Mouse (Mus musculus): ENCODE measurements at regions not wholly inside any gene's neighbourhood (a gene's known extent, or its start where the extent isn't known, plus 50 kb on each side); places are given as distances from the start of the nearest gene placed in this dataset.

DNA sequence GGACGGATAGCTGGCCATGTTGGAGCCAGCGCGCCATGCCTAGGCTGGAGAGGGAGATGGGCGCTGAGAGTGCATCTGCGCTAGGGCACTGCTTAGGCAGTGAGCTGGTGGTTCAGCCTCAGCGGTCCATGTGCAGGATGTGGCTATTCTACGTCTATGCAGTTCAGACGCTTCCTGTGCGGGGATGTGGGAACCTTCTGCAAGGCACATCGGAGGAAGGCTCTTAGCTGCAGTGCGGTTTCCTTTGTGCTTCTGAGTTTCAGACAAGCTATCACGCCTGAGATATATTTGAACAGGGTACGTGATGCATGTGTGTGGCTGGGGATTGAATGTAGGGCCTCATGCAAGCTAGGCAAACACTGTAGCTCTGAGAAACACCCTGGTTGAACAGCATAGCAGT lies 54.4 kb upstream of the Lrpprc start:
- DNase-seq (ENCODE audit: low spot score in 2 of 2) = no peak

DNA sequence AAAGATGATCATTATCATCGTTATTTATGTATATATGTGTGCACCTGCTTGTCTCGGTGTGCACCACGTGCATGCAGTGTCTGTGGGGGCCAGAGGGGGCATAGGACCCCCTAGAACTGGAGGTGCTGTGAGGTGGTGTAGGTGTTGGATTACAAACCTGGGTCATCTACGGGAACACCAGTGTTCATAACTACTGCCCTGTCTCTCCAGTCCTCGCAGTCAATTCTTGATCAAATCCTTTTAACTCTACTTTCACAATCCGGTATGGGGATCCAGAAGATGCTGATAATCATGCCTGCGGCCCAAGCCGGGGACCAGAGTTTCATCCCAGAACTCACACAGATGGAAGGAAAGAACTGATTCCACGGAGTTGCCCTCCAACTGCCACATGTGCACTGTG lies 55.6 kb upstream of the Lrpprc start:
- peak in 1 of 2 experiments; percentile 54 for DNase-seq (ENCODE audit: low spot score in 2 of 2)

DNA sequence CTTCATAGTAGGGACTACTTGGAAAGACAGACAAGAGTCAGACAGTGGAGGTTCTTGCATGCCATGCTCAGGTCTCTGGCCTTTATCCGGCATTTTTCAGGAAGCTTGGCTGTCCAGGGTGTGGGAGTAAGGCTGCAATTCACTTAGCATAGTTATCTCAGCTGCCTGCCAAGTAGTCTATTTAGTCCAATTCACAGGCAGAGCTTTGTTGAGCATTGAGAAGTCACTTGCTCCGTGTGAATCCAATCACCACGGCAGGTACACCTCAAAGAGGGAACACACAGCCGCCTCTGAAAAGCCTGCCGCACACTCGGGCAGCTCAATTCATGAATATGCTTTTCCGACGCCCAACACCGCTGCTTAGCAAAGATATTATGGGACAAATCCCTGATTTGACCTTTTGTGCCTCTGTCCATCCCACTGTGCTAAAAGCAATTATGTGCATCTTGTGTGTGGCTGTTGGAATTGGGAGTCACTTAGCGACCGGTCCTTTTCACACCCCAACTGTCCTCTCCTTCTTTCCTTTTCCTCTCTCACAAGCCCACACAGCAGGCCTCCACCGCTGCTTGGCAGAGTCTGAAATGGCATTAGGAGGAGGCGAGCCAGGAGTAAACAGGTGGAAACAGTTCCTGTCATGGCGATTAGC lies 57.9 kb upstream of the Lrpprc start:
- peak in 1 of 2 experiments; percentile 50 for DNase-seq (ENCODE audit: low spot score in 2 of 2)

DNA sequence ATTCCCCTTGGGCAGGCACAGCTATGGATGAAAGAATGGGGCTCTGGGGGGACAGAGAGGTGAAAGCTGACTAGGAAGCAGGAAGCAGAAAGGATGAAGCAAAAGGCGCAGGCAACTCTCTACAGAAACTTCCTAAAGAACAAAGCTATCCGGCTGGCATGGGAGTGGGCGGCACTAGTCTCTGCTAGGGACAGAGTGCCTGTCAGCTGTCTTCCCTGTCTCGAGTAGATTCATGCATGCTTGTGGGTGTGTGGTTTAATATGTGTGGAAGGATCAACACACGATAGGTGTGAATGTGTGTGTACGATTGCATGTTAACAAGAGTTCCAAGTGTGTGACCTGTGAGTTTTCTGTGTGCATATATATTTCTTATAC lies 58.4 kb upstream of the Lrpprc start:
- DNase-seq (ENCODE audit: low spot score in 2 of 2) = peak in 1 of 2 experiments; percentile 2

DNA sequence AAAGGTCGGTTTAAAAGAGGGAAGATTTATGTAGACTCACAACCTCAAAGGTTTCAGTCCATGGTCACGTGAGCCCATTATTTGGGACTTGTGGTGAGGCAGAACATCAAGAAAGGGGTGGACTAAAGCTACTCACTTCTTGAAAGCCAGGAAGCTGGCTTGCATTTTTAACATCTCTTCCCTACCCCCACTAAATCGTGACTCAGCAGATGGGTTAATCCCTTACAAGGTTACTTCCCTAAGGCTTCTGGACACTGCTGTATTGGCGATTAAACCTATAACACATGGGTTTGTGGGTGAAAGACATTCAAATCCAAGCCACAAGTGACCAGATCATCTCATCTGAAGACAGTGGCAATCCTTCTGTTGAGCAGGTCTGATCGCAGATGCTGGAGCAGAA lies 59.9 kb upstream of the Lrpprc start:
- DNase-seq (ENCODE audit: low spot score in 2 of 2) = no peak

DNA sequence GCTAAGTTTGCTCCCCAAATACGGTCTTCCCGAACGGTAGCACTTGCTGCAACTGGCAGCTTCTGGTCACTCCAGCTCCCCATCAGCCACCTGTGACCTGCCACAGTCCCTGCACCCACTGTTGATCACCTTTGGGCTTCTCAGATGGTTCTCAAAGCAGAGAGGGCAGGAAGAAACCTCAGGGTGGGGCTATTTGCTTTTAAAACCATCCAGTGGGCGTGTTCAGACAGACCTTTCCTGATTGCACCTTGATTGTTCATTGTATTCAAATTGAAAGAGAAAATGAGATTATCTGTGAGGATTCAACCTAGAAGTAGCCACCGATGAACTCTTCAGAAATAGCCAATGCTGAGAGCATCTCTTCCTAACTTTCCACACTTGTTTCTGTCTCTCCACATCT lies 60.3 kb upstream of the Lrpprc start:
- no peak for DNase-seq (ENCODE audit: low spot score in 2 of 2)

DNA sequence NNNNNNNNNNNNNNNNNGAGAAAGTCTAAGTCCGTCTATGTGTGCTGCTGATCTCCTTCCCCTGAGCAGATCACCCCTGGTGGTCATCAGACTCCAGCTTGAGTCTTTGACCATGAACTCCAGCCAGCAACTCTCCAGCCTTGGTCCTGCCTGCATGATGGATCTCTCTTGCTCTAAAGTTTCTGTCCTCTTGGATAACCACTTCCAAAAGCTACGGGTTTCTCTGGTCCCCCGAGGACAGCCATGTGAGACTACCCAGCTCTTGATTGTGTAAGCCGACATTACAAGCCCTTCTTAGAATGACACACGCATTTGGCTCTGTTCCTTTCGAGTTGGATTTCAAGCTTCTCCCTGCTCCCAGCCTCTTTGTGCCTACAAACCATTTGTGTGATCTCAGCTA lies 66.4 kb upstream of the Lrpprc start:
- peak in 1 of 2 experiments; percentile 26 for DNase-seq (ENCODE audit: low spot score in 2 of 2)

DNA sequence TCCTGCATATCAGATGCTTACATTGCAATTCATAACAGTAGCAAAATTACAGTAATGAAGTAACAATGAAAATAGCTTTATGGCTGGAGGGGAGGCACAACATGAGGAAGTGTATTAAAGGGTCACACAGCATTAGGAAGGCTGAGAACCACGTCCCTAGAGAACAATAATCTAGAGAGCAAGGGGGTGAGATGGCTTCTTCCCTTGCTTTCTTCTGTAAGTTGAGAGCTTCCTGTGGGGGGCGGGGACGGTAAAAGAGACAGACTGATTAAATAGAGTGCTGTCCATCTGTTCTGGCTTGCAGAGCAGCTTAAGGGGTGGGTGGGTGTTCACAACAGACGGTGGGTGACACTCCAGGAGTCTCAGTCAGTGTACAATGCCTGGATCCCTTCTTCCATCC lies 68.2 kb upstream of the Lrpprc start:
- DNase-seq (ENCODE audit: low spot score in 2 of 2) = peak in 1 of 2 experiments; percentile 34

DNA sequence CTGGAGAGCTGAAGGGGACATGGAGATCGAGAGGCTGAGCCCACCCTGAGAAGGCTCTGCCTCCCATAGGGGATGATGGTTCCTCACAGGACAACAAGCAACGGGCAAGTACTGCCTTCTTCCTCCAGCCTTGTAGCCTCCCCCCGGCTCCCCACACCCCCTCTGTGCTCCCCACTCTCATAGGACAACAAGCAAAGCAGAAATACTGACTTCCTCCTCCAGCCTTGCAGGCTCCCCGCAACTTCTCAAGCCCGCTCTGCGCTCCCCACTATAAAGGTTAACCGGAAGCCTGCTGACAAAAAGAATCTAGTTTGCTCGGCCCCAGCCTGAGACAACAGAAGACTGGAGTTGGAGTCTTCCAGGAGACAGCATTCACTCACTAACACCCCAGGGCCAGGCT lies 69.3 kb upstream of the Lrpprc start:
- DNase-seq (ENCODE audit: low spot score in 2 of 2) = peak in 1 of 2 experiments; percentile 49

DNA sequence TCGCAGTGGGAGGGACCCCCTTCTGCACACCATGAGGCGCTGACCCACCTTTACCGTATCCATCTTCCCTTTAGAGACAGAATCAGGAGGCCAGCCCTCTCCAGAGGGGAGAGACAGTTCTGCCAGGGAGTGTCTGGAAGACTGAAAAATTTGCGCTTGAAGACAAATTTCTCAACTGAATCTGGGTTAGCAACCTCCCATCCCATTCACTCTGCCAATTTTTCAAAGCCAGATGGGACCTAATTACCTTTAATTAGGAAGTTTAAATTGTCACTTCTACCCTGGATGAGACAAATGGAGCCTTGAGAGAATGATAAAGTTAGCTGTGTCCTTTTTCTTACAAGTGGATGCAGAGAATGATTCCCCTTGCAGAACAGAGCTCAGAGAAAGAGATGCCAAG lies 70.2 kb upstream of the Lrpprc start:
- DNase-seq (ENCODE audit: low spot score in 2 of 2) = no peak

DNA sequence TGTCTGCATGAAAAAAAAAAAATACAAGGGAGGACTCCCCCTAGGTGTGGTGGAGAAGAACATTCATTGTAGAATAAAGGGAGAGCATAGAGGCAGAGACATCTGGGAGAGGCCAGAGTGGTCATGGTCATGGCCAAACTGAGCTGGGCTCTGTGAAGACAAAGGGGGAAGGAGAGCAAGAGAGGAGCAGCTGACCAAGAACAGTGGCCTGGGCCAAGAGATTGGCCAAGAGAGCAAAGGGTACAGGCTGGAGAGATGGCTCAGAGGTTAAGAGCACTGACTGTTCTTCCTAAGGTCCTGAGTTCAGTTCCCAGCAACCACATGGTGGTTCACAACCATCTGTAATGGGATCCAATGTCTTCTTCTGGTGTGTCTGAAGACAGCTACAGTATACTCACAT lies 73.6 kb upstream of the Lrpprc start:
- DNase-seq (ENCODE audit: low spot score in 2 of 2) = peak in 1 of 2 experiments; percentile 32

DNA sequence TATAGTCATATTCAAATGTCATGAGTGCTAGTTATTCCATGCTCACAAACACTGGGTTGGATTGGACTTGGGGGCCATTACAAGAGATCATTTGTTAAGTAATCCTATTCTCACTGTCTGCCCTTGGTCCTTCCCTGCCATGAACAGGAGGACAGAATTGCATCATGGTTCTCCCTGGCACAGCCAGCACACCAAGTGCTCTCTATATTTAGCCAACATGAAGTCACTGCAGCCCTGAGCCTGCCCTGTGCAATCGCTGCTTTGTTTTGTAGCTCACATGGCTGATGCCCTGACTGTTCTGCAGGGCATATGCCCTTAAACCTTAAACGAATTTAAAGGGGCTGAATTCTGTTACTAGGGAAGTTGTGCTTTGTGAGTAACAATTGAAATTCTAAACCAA lies 74.6 kb upstream of the Lrpprc start:
- peak in 1 of 2 experiments; percentile 34 for DNase-seq (ENCODE audit: low spot score in 2 of 2)

DNA sequence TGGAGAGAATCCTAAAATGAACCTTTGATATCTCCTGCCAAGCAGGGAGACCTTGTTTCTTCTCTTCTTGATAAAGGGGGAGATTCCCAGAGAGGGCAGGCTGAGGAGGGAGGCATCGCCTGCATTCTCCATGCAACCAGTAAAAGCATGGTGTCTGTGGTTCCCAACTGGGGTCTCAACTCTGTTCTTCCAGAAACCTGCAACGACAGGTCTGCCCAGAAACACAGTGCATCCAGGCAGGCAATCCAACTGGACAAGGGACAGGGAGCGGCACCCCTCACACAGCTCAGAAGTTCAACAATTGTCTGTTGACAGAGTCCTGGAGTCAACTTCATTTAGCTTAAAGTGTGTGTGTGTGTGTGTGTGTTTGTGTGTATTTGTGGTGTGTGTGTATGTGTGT lies 75.0 kb upstream of the Lrpprc start:
- DNase-seq (ENCODE audit: low spot score in 2 of 2) = peak in 1 of 2 experiments; percentile 46

DNA sequence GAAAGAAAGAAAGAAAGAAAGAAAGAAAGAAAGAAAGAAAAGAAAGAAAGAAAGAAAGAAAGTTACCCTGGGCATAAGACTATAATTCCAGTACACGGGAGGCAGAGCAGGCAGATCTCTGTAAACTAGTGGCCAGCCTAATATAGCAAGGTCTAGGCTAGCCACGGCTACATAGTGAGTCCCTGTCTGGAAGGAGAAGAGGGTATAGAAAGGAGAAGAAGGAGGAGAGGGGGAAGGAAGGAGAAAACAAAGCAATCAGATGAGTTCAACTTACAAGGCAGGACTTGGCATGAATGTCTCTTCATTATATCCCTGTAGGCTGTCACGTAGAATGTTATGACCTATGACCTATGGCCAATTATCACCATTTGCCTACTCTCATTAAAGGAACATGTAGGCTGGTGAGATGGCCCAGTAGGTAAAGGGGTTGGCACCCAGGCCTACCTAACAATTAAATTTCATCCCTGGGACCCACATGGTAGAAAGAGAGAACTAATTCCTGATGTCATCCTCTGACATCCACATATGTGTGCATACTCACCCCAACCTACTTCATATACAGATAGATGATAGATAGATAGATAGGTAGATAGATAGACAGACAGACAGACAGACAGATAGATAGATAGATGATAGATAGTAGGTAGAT lies 78.6 kb upstream of the Lrpprc start:
- DNase-seq (ENCODE audit: low spot score in 2 of 2) = no peak

DNA sequence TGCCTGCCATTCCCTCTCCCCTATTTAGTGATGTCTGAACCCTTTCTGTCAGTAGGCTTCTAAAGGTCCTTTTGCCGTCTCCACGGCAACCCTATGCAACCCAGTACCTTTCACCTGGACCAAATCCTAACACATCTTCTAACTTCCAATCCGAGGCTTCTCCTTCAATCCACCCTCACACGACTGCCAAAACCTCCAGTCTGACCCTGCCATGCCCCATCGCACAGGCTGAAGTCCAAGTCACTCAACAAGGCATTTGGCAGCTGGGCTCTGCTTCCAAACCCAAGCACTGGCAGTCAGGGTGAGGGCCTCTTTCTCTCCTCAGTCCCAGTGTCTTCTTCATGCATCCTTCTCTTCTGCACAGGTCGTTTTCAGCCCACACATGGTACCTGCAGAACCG lies 83.0 kb upstream of the Lrpprc start:
- DNase-seq (ENCODE audit: low spot score in 2 of 2) = no peak

DNA sequence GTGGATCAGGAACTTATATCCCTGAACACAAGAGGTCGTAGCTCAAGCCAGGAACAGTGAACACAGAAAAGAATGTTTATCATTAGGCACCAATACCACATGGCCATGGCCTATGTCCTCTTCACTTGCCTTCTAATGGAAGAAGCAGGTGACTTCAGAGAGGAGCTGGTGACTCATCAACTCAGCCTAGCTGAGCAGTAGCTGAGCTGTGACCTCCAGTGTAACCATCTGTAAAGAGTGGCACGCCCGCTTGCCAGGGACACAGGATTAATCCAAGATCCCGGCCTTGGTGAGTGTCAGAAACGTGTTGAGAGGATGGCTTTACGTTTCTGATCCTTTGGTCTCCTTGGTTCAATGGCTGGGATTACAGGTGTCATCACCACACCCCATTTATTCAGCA lies 82.0 kb upstream of the Ppm1b start:
- no peak for DNase-seq (ENCODE audit: low spot score in 2 of 2)

DNA sequence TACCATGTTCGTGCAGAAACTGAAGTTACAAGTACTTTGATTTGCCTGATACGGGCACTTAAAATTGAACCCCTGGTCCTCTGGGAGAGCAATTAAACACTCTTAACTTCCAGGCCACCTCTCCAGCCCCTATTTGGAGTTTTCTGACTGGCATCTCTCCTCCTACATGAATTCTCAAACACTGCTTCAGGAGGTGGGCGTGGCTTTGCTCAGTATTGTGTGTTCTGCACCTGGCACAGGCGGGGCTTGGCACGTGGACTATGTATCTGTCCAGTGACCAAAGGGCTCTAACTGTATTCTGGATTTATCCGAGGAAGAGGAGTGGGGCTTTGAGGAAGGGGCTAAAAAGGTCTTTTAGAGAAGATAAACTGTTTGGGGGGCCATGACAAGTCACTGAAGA lies 81.5 kb upstream of the Ppm1b start:
- DNase-seq (ENCODE audit: low spot score in 2 of 2) = no peak

DNA sequence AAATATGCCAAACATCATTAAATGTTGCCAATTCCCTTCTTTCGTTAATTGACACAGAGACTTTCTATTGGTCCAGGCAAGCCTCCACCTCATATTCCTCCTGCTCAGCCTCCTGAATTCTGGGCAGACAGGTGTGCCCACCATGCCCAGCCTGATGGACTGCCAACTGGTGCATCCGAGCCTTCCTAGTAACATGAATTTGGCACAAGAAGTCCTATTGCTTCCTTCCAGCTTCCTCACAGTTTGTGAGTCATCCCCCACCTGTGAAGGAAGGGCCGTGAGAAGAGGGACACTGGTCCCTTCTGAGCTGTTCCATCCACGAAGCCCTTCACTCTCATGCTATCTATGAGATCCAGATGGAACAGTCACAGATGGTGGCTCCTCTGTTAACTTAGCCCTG lies 80.5 kb upstream of the Ppm1b start:
- no peak for DNase-seq (ENCODE audit: low spot score in 2 of 2)

DNA sequence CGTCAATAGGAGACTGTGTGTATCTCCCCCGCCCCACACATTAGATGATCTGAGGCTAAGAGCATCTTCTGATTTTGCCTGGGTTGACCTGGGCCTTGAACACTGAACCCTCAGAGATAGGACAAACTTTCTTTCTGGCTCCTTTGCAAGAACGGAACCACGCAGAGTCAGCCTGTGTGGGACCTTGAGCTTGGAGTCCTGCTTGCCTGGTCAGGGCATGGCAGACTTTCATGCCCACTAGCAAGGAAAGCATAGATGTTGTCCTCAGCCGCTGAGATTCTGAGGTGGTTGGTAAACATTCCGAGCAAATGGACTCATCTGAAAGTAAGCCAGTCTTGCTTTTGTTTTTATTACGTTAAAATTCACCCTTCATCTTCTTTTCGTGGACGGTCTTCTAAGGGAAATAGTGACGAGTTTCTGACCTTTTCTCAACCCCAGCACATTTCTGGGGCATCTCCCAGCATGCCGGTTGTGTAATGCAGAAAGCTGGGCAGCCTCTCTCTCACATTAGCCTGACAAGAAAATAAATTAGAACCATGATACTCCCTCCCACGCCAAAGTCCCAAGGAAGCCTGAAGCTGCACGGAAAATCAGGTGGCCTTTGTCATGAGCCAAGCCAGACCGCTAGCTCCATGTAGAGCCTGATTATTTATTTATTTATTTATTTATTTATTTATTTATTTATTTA lies 79.2 kb upstream of the Ppm1b start:
- DNase-seq (ENCODE audit: low spot score in 2 of 2) = no peak

DNA sequence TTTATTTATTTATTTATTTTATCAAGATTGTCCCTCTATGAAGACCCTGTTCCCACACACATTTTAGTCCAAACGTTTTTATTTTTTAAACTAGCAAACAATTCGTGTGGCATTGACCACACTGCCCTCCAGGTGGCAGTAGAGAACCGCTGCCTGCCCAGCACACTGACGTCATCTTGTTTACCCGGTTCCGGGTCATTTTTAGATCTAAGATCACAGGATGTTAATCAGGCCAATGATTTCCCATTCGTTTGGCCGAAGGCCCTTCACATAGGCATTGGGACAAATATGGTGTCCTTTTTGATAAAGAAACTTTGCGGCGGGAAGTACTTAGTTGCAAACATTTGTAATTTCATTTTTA lies 78.7 kb upstream of the Ppm1b start:
- DNase-seq (ENCODE audit: low spot score in 2 of 2) = peak; percentile 42 to 68

DNA sequence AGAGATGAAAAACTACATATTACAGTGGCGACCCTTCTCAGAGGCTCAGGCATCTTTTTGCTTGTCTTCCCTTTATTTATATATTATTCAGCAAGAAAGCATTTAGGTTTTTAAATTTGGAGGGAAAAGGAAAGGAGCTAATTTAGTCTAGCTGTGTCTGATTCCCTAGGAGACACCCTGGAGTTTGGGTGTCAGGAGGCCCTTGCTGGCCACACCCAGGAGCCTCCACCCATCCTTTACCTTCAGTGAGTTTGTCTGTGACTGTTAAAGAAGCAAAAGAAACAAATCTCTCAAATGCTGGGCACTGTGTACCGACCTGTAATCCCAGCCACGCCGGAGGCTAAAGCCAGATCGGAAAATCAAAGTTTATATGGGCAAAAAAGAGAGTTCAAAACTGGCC lies 78.2 kb upstream of the Ppm1b start:
- no peak for DNase-seq (ENCODE audit: low spot score in 2 of 2)

DNA sequence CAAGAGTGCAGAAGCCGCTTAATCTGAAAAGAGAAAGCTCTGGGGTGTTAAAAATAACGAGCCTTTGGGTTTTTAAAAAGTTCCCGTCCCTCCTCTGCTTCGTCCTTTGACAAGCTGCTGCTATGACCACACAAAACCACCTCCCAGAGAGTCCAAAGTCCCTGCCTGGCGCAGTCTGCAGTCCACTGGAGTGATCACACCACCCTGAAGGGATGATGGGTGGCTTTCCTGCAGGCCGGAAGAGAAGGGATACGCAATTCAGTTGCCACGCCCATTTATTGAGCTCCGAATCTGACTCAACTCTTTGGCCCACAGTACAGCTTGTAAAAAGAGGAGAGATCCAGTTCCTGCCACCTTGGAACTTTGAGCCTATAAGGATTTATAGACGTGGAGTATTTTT lies 77.4 kb upstream of the Ppm1b start:
- DNase-seq (ENCODE audit: low spot score in 2 of 2) = no peak

DNA sequence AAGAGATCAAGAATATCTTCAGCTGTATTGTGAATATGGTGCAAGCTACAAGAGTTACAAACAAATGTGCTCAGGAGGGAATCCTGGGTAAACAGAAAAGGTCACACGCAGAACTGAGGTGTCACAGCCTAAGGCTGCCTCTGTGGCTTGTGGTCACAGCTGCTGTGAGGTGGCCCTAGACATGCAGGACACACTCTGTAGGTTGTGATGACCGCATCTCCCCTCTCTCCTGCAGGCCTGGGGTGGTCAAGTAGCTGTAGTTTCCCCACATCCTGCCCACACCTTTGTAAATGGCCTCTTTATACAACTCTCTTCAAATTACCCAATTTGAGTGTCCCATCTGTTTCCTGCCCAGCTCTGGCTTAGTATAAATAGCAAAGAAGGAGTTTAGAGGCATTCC lies 75.6 kb upstream of the Ppm1b start:
- no peak for DNase-seq (ENCODE audit: low spot score in 2 of 2)

All from urinary bladder, postnatal 4 days (tissue).